ENCODE assay signal across 9 mouse cellular contexts in the genomic region with DNA sequence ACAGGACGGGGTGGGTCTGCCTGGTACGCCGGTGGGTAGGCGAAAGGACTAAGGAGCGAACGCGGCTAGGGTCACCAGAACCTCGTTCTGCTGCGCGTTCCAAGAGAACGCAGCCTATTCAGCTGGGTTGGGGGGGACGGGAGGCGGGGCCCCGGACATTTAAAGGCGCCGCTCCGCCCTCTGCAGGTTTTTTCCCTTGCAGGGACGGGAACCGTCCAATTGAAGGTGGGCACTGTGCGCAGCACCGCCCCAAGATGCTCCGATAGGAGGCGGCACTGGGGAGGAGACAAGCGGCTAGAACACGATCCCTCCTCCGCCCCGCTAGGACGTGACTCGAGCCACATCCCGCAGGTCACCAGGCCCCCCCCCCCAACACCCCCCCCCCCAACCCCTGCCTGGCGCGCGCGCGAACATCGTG. TPM values are rescaled to one million over a fixed set of nuclear protein-coding genes. Genes with fewer than 3 reads are reported as not detected.
DNase-seq lines count a peak whose midpoint lies in the region; ATAC-seq and TF ChIP-seq lines count a peak whose summit lies in the region.
"Had no signal": no experiment of that assay in that cellular context is flagged by ENCODE, and none has a peak within 500 bp of the region (broad histone marks: within the 10 kb centered on the region; RNA-seq: fewer than 3 reads in every experiment).

No protein-coding gene starts in this region.

- H3K4me3 ChIP-seq in brown adipose tissue, adult 24 weeks (ENCODE audit: insufficient read depth, low read depth, low read length): peak overlapping the region; percentile 90
- peak overlapping the region; percentile 88 for H3K4me3 ChIP-seq in heart, embryonic 15.5 days
- H3K4me3 ChIP-seq in liver, embryonic 14.5 days (ENCODE audit: insufficient read depth in 1 of 2, low read depth in 2 of 2, low read length in 2 of 2): peak overlapping the region; percentile 70 to 72
- H3K4me3 ChIP-seq in neural tube, embryonic 11.5 days (ENCODE audit: low read depth, low read length): peak overlapping the region; percentile 85
- H3K4me3 ChIP-seq in stomach, postnatal 0 days (ENCODE audit: low read depth, low read length): peak overlapping the region; percentile 80

- peak overlapping the region; percentile 83 for H3K4me2 ChIP-seq in heart, embryonic 15.5 days
- peak overlapping the region; percentile 99 for H3K4me2 ChIP-seq in liver, embryonic 14.5 days (ENCODE audit: low read depth)
- H3K4me2 ChIP-seq in neural tube, embryonic 11.5 days (ENCODE audit: low read depth): peak overlapping the region; percentile 88
- H3K4me2 ChIP-seq in stomach, postnatal 0 days (replicated peaks; ENCODE audit: low read depth): peak overlapping the region; percentile 83

- H3K4me1 ChIP-seq in brown adipose tissue, adult 24 weeks (ENCODE audit: control insufficient read depth, insufficient read depth, insufficient read length, low read length): no peaks in the 10 kb centered on the region; the same call in 1 of the 2 replicates
- H3K4me1 ChIP-seq in heart, embryonic 15.5 days (replicated peaks): peaks cover 53% of the 10 kb centered on the region
- H3K4me1 ChIP-seq in liver, embryonic 14.5 days (replicated peaks; ENCODE audit: control insufficient read depth in 2 of 2, insufficient read depth in 2 of 2, low read length in 1 of 2): peaks cover 13 to 23% of the 10 kb centered on the region in 2 experiments
- peaks cover 18% of the 10 kb centered on the region for H3K4me1 ChIP-seq in neural tube, embryonic 11.5 days (ENCODE audit: control insufficient read depth, insufficient read depth, low read length)
- H3K4me1 ChIP-seq in stomach, postnatal 0 days (replicated peaks; ENCODE audit: control insufficient read depth, insufficient read depth): no peaks in the 10 kb centered on the region; the same call in 1 of the 2 replicates

- no peak for TF ChIP-seq EP300 in liver, embryonic 14.5 days (IDR thresholded peaks at IDR 0.05; ENCODE audit: low read depth)
- TF ChIP-seq EP300 in stomach, postnatal 0 days (optimal IDR thresholded peaks at IDR 0.05): no peak

- peak; percentile 95 for ATAC-seq in heart, embryonic 15.5 days (replicated peaks; ENCODE audit: insufficient number of reproducible peaks, insufficient read depth, low FRiP score, low read depth)
- ATAC-seq in liver, embryonic 14.5 days (ENCODE audit: insufficient read depth): peak; percentile 94
- ATAC-seq in neural tube, embryonic 11.5 days (ENCODE audit: insufficient read depth, low FRiP score, low TSS enrichment): peak; percentile 95
- ATAC-seq in stomach, postnatal 0 days (ENCODE audit: low FRiP score, low TSS enrichment): peak; percentile 94

- no peak for TF ChIP-seq CTCF in liver, embryonic 14.5 days (IDR thresholded peaks at IDR 0.05; ENCODE audit: low read depth)
- TF ChIP-seq CTCF in stomach, postnatal 0 days (IDR thresholded peaks at IDR 0.05; ENCODE audit: low read depth): peak; percentile 68

- WGBS in heart, embryonic 15.5 days: under 1% methylated on average over 36 of the region's 36 CpGs
- under 1% methylated on average over 30 of the region's 36 CpGs for WGBS in liver, embryonic 14.5 days (ENCODE audit: insufficient replicate concordance)
- under 1% methylated on average over 29 of the region's 36 CpGs for whole genome bisulfite sequencing in neural tube, embryonic 11.5 days
- WGBS in stomach, postnatal 0 days: 0% methylated on average over 29 of the region's 36 CpGs

- H3K9ac ChIP-seq in heart, embryonic 15.5 days: peak overlapping the region; percentile 95
- peak overlapping the region; percentile 81 for H3K9ac ChIP-seq in liver, embryonic 14.5 days (replicated peaks)
- H3K9ac ChIP-seq in neural tube, embryonic 11.5 days (ENCODE audit: low read length): peak overlapping the region; percentile 85
- H3K9ac ChIP-seq in stomach, postnatal 0 days (ENCODE audit: low read length): peak overlapping the region; percentile 83

- peaks cover 27% of the 10 kb centered on the region for H3K36me3 ChIP-seq in heart, embryonic 15.5 days
- H3K36me3 ChIP-seq in liver, embryonic 14.5 days (replicated peaks; ENCODE audit: control insufficient read depth, insufficient read depth, low read depth): peaks cover 21% of the 10 kb centered on the region
- peaks cover 13% of the 10 kb centered on the region for H3K36me3 ChIP-seq in neural tube, embryonic 11.5 days (ENCODE audit: control insufficient read depth, insufficient read depth, low read length)
- peaks cover 16% of the 10 kb centered on the region; the same call in 1 of the 2 replicates for H3K36me3 ChIP-seq in stomach, postnatal 0 days (ENCODE audit: control insufficient read depth, insufficient read depth, low read length)

- peak; percentile 97 for DNase-seq in CD4-positive, CD25-positive, alpha-beta regulatory T cell, adult 2 months (ENCODE audit: low read depth, low spot score)
- peak; percentile 97 for DNase-seq in fibroblast of lung, adult 2 months (ENCODE audit: low read depth)
- peak; percentile 98 to 99 for DNase-seq in kidney, postnatal 25 days
- DNase-seq in liver, embryonic 14.5 days (ENCODE audit: low read depth in 3 of 3, low spot score in 3 of 3): peak; percentile 89 to 93 (median 92)
- peak; percentile 96 for DNase-seq in neural tube, embryonic 11.5 days (ENCODE audit: low spot score)
- DNase-seq in stomach, postnatal 0 days (ENCODE audit: low spot score): peak; percentile 97

- H3K27ac ChIP-seq in brown adipose tissue, adult 24 weeks (replicated peaks; ENCODE audit: low read depth, low read length): peak overlapping the region; percentile 97
- H3K27ac ChIP-seq in heart, embryonic 15.5 days: peak overlapping the region; percentile 100
- peak overlapping the region; percentile 84 for H3K27ac ChIP-seq in liver, embryonic 14.5 days
- H3K27ac ChIP-seq in neural tube, embryonic 11.5 days (ENCODE audit: low read depth, low read length): peak overlapping the region; percentile 90
- peak overlapping the region; percentile 96 for H3K27ac ChIP-seq in stomach, postnatal 0 days (replicated peaks)

- H3K27me3 ChIP-seq in heart, embryonic 15.5 days: no peaks in the 10 kb centered on the region
- H3K27me3 ChIP-seq in liver, embryonic 14.5 days (ENCODE audit: control insufficient read depth, insufficient read depth, low read length): no peaks in the 10 kb centered on the region
- H3K27me3 ChIP-seq in neural tube, embryonic 11.5 days (ENCODE audit: control insufficient read depth, insufficient read depth, low read length): no peaks in the 10 kb centered on the region
- no peaks in the 10 kb centered on the region for H3K27me3 ChIP-seq in stomach, postnatal 0 days (ENCODE audit: control insufficient read depth, insufficient read depth, low read length)

- no peaks in the 10 kb centered on the region for H3K9me3 ChIP-seq in heart, embryonic 15.5 days (replicated peaks)
- no peaks in the 10 kb centered on the region for H3K9me3 ChIP-seq in liver, embryonic 14.5 days (ENCODE audit: control insufficient read depth, low read length)
- H3K9me3 ChIP-seq in neural tube, embryonic 11.5 days (ENCODE audit: control insufficient read depth, low read length): no peaks in the 10 kb centered on the region
- H3K9me3 ChIP-seq in stomach, postnatal 0 days (ENCODE audit: control insufficient read depth, low read length): no peaks in the 10 kb centered on the region

RNA-seq across cellular contexts. Expression of a gene that starts 1.6 kb away (rescaled TPM):
- polyA plus RNA-seq in brown adipose tissue, adult 24 weeks (2012; ENCODE audit: insufficient read depth, insufficient read length, missing spikeins): 50.7 and 63.7 TPM in 2 replicates
- polyA plus RNA-seq in heart, embryonic 15.5 days (2015; fragmentation: Nextera tagmentation; extraction: Ambion mirVana): 0.69 and 1.3 TPM in 2 replicates
- polyA plus RNA-seq in liver, embryonic 14.5 days (2012; rRNA removed): 0.19 and 0.24 TPM in 2 replicates
- polyA plus RNA-seq in liver, embryonic 14.5 days (2014; fragmentation: Nextera tagmentation; extraction: Ambion mirVana): not detected in 2 replicates
- 14.3 and 14.4 TPM in 2 replicates for polyA plus RNA-seq in neural tube, embryonic 11.5 days (2014; fragmentation: Nextera tagmentation; extraction: Ambion mirVana)
- polyA plus RNA-seq in stomach, postnatal 0 days (2015; fragmentation: Nextera tagmentation; extraction: Ambion mirVana): 0.57 and 0.59 TPM in 2 replicates

RNA-seq across cellular contexts. Expression of a gene that starts 6.8 kb away (rescaled TPM):
- 46.4 and 53.3 TPM in 2 replicates for polyA plus RNA-seq in brown adipose tissue, adult 24 weeks (2012; ENCODE audit: insufficient read depth, insufficient read length, missing spikeins)
- polyA plus RNA-seq in heart, embryonic 15.5 days (2015; fragmentation: Nextera tagmentation; extraction: Ambion mirVana): 120 and 149 TPM in 2 replicates
- 81.8 and 83.2 TPM in 2 replicates for polyA plus RNA-seq in liver, embryonic 14.5 days (2012; rRNA removed)
- polyA plus RNA-seq in liver, embryonic 14.5 days (2014; fragmentation: Nextera tagmentation; extraction: Ambion mirVana): 105 and 117 TPM in 2 replicates
- 318 and 344 TPM in 2 replicates for polyA plus RNA-seq in neural tube, embryonic 11.5 days (2014; fragmentation: Nextera tagmentation; extraction: Ambion mirVana)
- polyA plus RNA-seq in stomach, postnatal 0 days (2015; fragmentation: Nextera tagmentation; extraction: Ambion mirVana): 118 and 122 TPM in 2 replicates

RNA-seq across cellular contexts. Expression of a gene that starts 17.8 kb away (rescaled TPM):
- polyA plus RNA-seq in brown adipose tissue, adult 24 weeks (2012; ENCODE audit: insufficient read depth, insufficient read length, missing spikeins): not detected in 2 replicates
- 0.34 and 0.41 TPM in 2 replicates for polyA plus RNA-seq in heart, embryonic 15.5 days (2015; fragmentation: Nextera tagmentation; extraction: Ambion mirVana)
- 1.3 and 1.5 TPM in 2 replicates for polyA plus RNA-seq in liver, embryonic 14.5 days (2012; rRNA removed)
- polyA plus RNA-seq in liver, embryonic 14.5 days (2014; fragmentation: Nextera tagmentation; extraction: Ambion mirVana): 0.43 and 0.47 TPM in 2 replicates
- polyA plus RNA-seq in neural tube, embryonic 11.5 days (2014; fragmentation: Nextera tagmentation; extraction: Ambion mirVana): 0.38 and 0.64 TPM in 2 replicates
- 0.08 and 0.18 TPM in 2 replicates for polyA plus RNA-seq in stomach, postnatal 0 days (2015; fragmentation: Nextera tagmentation; extraction: Ambion mirVana)

RNA-seq across cellular contexts. Expression of a gene that starts 22.3 kb away (rescaled TPM):
- polyA plus RNA-seq in brown adipose tissue, adult 24 weeks (2012; ENCODE audit: insufficient read depth, insufficient read length, missing spikeins): 156 and 157 TPM in 2 replicates
- 78.1 and 90.5 TPM in 2 replicates for polyA plus RNA-seq in heart, embryonic 15.5 days (2015; fragmentation: Nextera tagmentation; extraction: Ambion mirVana)
- 69.9 and 74.2 TPM in 2 replicates for polyA plus RNA-seq in liver, embryonic 14.5 days (2012; rRNA removed)
- 76.0 and 83.3 TPM in 2 replicates for polyA plus RNA-seq in liver, embryonic 14.5 days (2014; fragmentation: Nextera tagmentation; extraction: Ambion mirVana)
- polyA plus RNA-seq in neural tube, embryonic 11.5 days (2014; fragmentation: Nextera tagmentation; extraction: Ambion mirVana): 115 and 121 TPM in 2 replicates
- 86.0 and 102 TPM in 2 replicates for polyA plus RNA-seq in stomach, postnatal 0 days (2015; fragmentation: Nextera tagmentation; extraction: Ambion mirVana)

RNA-seq across cellular contexts. Expression of a gene that starts 32.4 kb away (rescaled TPM):
- not detected in 2 replicates for polyA plus RNA-seq in brown adipose tissue, adult 24 weeks (2012; ENCODE audit: insufficient read depth, insufficient read length, missing spikeins)
- not detected in 2 replicates for polyA plus RNA-seq in heart, embryonic 15.5 days (2015; fragmentation: Nextera tagmentation; extraction: Ambion mirVana)
- not detected in 2 replicates for polyA plus RNA-seq in liver, embryonic 14.5 days (2012; rRNA removed)
- not detected in 2 replicates for polyA plus RNA-seq in liver, embryonic 14.5 days (2014; fragmentation: Nextera tagmentation; extraction: Ambion mirVana)
- not detected in 2 replicates for polyA plus RNA-seq in neural tube, embryonic 11.5 days (2014; fragmentation: Nextera tagmentation; extraction: Ambion mirVana)
- polyA plus RNA-seq in stomach, postnatal 0 days (2015; fragmentation: Nextera tagmentation; extraction: Ambion mirVana): not detected in 2 replicates
- polyA plus RNA-seq: gonadal fat pad, adult 2 months had no signal

Comparison
In these comparisons a context has a peak if more than half of its experiments do, and no peak if none do; other contexts are left out.
1. Peak in every context shown above with its lines: DNase-seq, ATAC-seq, H3K4me3 ChIP-seq and H3K27ac ChIP-seq.